Mouse (Mus musculus) stomach, embryonic 14.5 days (tissue): ENCODE results near the gene Magi1. TPM values are rescaled to one million over a fixed set of nuclear protein-coding genes. Genes with fewer than 3 reads are reported as not detected.

Experiments used
- ATAC-seq: fragments of 200-750 bp; cut with Nextera tagmentation; 2 replicates; pipeline ENCODE4 v1.8.0; 2017; ENCODE audit warnings: low read depth, moderate TSS enrichment; ENCODE audit not compliant: insufficient number of reproducible peaks, insufficient read depth, low FRiP score
- H3K27ac ChIP-seq: fragments of 300-500 bp; sonication (generic); 2 replicates; pipeline ENCODE4 v1.5.1; 2014; ENCODE audit warnings: mild to moderate bottlenecking, low read length, moderate library complexity, mixed read lengths
- H3K27me3 ChIP-seq: fragments of 300-500 bp; sonication (generic); 2 replicates; pipeline ENCODE4 v1.6.1; 2014; ENCODE audit warnings: low read length, control low read depth, mixed read lengths; ENCODE audit not compliant: control insufficient read depth, insufficient read depth
- H3K36me3 ChIP-seq: fragments of 300-500 bp; sonication (generic); 2 replicates; pipeline ENCODE4 v1.6.1; 2014; ENCODE audit warnings: mild to moderate bottlenecking, control low read depth, low read length, moderate library complexity, mixed read lengths; ENCODE audit not compliant: control insufficient read depth, insufficient read depth
- H3K4me1 ChIP-seq: fragments of 300-500 bp; sonication (generic); 2 replicates; pipeline ENCODE4 v1.6.1; 2014; ENCODE audit warnings: low read length, control low read depth, mixed read lengths; ENCODE audit not compliant: control insufficient read depth, insufficient read depth
- H3K4me2 ChIP-seq: fragments of 300-500 bp; sonication (generic); replicated peaks from 2 replicates; pipeline ENCODE4 v1.6.1; 2014; ENCODE audit warnings: low read depth, low read length, control low read depth
- H3K4me3 ChIP-seq: fragments of 300-500 bp; sonication (generic); 2 replicates; pipeline ENCODE4 v1.5.1; 2014; ENCODE audit warnings: low read depth, low read length, control low read depth
- H3K9ac ChIP-seq: fragments of 300-500 bp; sonication (generic); replicated peaks from 2 replicates; pipeline ENCODE4 v1.6.1; 2014; ENCODE audit warnings: low read depth, mild to moderate bottlenecking, control low read depth, low read length, moderate library complexity, mixed read lengths
- H3K9me3 ChIP-seq: fragments of 300-500 bp; sonication (generic); 2 replicates; pipeline ENCODE4 v1.6.1; 2016; ENCODE audit warnings: low read depth, low read length, control low read depth; ENCODE audit not compliant: control insufficient read depth
- WGBS: fragments of 180-500 bp; shearing (Covaris S2); extraction: QIAGEN DNeasy Blood & Tissue Kit; methylation state at CpG from one replicate; pipeline ENCODE4 v1.1.7; 2014; 5-methylcytosine and 5-hydroxymethylcytosine counted together
- polyA plus RNA-seq: library from polyadenylated mRNA; unstranded; fragments of >200 nt; fragmentation: Nextera tagmentation; extraction: Ambion mirVana; gene quantifications from 2 replicates; pipeline ENCODE4 v1.2.1, GENCODE M21; 2014

The Magi1 gene
- polyA plus RNA-seq, 1 experiment from 2014 or later: 15.0 TPM

DNA sequence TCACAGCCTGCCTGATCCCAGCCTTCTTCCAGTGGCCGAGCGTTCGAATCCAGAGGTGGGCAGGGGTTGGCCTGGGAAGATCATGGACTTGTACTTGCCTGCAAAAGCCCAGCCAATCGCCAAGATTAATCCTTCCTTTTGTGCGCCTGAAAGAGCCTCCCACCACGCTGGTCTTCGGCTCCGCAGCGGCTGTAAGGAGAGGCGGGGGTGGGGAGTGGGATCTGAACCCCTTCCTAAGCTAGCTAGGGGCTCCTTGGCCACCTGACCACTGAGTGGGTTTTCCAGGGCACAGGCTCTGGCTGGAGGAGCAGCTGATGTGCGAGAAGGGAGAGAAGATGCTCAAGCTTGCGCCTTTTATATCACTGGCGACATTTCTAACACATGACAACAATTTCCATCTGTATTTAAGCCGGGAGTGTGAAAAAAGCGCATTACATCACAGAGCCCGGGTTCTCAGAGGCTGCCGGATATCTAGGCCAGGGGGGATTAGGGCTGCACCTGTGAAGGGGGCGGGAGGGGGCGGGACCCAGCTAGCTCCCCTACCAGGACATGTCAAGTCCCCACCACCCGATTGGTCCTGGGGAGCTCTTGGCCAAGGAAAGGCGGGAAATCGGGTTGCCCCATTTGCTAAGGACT is 370.4 kb downstream of the Magi1 start:
- Histone ChIP-seq H3K4me2 (peak overlapping the region; percentile 44), H3K4me3 (peak overlapping the region; percentile 25), H3K27me3 (no peaks in the 10 kb centered on the region), H3K36me3 (no peaks in the 10 kb centered on the region), H3K9ac (peak overlapping the region; percentile 28; the same call in 1 of the 2 replicates), H3K9me3 (no peaks in the 10 kb centered on the region), H3K27ac (peak overlapping the region; percentile 82), H3K4me1 (peaks cover 18% of the 10 kb centered on the region)
- 5% methylated on average over 22 of the region's 22 CpGs for WGBS
- no peak for ATAC-seq

DNA sequence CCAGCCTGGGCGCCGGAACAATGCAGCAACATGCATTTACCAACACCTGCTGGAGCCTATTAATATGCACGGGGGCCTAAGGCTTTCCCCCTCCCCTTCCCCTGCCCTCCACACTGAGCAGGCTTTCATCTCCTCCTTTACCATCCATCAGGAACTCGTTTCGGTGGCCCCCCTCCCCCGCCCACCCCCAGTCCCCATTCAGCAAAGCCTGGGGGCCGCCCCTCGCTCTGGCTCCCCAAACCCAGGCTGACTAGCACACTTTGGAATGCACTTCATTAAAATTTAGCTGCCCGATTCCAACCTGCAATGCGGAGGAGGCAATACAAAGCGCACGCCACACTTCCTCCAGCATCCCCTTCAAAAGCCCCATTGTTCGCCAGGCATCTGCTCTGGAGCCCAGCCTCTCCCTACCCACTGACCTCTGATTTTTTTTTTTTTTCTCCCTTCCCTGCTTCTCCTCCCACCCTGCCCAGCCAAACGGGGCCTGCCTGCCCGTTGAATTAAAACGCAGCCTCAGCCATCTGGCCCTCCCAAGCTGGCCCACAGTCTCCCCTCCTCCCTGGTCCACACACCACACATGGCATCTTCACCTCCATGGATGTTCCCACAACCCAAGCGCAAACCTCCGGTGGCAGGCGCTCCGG is 371.0 kb downstream of the Magi1 start:
- peaks cover 18% of the 10 kb centered on the region for H3K4me1 ChIP-seq
- H3K4me3 ChIP-seq: peak overlapping the region; percentile 25
- H3K36me3 ChIP-seq: no peaks in the 10 kb centered on the region
- WGBS: 2% methylated on average over 20 of the region's 20 CpGs
- H3K27ac ChIP-seq: peak overlapping the region; percentile 82
- H3K4me2 ChIP-seq: peak overlapping the region; percentile 44
- peak; percentile 83 for ATAC-seq
- H3K27me3 ChIP-seq: no peaks in the 10 kb centered on the region
- H3K9ac ChIP-seq: peak overlapping the region; percentile 28; the same call in 1 of the 2 replicates
- no peaks in the 10 kb centered on the region for H3K9me3 ChIP-seq

DNA sequence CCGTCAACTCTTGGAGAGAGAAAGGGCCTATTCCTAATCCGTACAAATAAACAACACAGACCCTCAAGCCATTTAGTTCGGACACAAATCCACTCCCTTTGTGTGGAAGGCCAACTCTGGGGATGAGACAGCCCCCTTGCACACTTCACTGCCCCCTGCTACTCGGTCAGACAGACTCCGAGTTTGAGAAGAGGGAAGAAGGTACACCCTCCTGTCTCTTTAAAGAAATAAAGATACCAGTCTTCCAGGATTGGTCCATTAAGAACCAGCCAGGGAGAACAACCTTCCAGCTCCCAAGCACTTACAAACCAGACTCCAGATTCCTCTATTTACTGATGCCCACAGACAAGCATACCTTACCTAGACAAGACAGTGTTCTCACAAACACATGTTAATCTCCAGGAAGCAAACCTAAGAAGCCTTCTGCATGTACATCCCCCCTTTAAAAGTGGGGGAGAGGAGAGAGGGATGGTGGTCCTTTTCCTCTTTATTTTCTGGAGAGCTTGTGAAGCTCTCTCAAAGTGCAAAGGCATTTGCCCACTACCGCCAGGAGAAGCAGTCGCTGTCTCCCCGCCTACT is 371.6 kb downstream of the Magi1 start:
- Histone ChIP-seq H3K4me3 (peak overlapping the region; percentile 25), H3K27me3 (no peaks in the 10 kb centered on the region), H3K36me3 (no peaks in the 10 kb centered on the region), H3K9me3 (no peaks in the 10 kb centered on the region), H3K27ac (peak overlapping the region; percentile 10; the same call in 1 of the 2 replicates), H3K9ac (no peak overlapping the region), H3K4me1 (peaks cover 18% of the 10 kb centered on the region), H3K4me2 (peak overlapping the region; percentile 44)
- no peak for ATAC-seq
- WGBS: 18% methylated on average over 8 of the region's 8 CpGs

DNA sequence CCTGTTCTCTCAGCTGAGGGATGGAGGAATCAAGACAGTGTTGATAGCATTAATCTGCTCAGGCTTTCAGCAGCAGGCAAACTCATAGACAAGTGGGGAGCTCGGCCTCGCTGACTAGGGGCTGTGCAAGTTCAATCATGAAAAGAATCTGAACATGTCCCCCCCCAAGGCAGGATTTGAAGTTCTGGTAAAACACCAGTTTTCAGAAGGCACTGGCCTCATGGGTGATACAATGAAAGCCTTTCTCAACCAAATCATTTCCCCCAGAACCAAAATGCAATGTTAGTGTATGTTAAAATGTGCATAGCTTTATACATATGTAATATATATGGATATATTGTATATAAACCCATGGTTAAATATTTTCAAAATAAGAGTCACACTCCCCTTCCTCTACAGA is 372.3 kb downstream of the Magi1 start:
- H3K9me3 ChIP-seq: no peaks in the 10 kb centered on the region
- peaks cover 18% of the 10 kb centered on the region for H3K4me1 ChIP-seq
- no peak overlapping the region; the same call in 1 of the 2 replicates for H3K27ac ChIP-seq
- H3K27me3 ChIP-seq: no peaks in the 10 kb centered on the region
- no peak overlapping the region for H3K4me3 ChIP-seq
- ATAC-seq: no peak
- no peak overlapping the region for H3K9ac ChIP-seq
- H3K4me2 ChIP-seq: no peak overlapping the region
- H3K36me3 ChIP-seq: no peaks in the 10 kb centered on the region
- 42% methylated on average over 2 of the region's 2 CpGs for WGBS

DNA sequence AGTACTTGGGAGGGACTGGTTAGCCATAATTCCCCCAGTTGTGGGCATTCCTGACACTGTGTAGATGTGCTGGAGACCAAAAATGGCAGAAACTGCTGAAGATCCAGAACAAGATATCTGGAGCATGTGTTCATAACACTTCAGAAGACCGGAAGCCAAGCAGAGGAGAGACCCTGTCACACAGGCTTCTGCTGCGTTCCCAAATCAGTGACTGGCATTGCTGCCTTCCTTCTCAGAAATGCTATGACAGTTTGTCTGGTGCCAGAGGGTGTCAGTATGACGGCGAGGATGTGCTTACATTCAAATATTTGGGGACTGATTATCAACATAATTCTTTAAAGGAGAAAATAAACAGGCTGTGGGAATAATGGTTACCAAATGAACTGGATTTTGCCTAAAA is 373.7 kb downstream of the Magi1 start:
- Histone ChIP-seq H3K4me2 (no peak overlapping the region), H3K36me3 (no peaks in the 10 kb centered on the region), H3K4me3 (no peak overlapping the region), H3K4me1 (peaks cover 18% of the 10 kb centered on the region), H3K9me3 (no peaks in the 10 kb centered on the region), H3K27ac (no peak overlapping the region), H3K27me3 (no peaks in the 10 kb centered on the region), H3K9ac (no peak overlapping the region)
- no peak for ATAC-seq
- 86% methylated on average over 4 of the region's 4 CpGs for WGBS

DNA sequence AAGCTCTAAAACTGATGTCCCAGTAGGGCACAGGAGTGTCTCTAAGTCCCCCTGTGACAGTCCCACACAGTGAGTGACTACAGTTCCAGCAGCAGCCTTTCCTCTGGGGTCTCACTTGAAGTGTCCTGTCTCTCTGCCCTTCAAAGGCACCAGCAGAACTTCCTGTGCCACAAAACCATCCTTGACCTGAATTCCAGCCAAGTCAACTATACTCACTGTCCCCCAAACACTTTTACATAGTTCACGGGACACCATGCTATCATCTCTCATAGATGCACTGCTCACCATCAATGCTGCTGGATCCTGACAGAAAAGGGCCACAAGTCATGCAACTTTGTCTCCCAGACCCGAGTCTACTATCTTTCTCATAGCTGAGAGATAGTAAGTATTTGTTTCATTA is 378.7 kb downstream of the Magi1 start:
- H3K9ac ChIP-seq: no peak overlapping the region
- no peaks in the 10 kb centered on the region for H3K27me3 ChIP-seq
- H3K36me3 ChIP-seq: no peaks in the 10 kb centered on the region
- no peaks in the 10 kb centered on the region for H3K9me3 ChIP-seq
- no peak for ATAC-seq
- H3K27ac ChIP-seq: no peak overlapping the region
- H3K4me3 ChIP-seq: no peak overlapping the region
- H3K4me1 ChIP-seq: no peaks in the 10 kb centered on the region
- 78% methylated on average over 2 of the region's 2 CpGs for WGBS
- no peak overlapping the region for H3K4me2 ChIP-seq

DNA sequence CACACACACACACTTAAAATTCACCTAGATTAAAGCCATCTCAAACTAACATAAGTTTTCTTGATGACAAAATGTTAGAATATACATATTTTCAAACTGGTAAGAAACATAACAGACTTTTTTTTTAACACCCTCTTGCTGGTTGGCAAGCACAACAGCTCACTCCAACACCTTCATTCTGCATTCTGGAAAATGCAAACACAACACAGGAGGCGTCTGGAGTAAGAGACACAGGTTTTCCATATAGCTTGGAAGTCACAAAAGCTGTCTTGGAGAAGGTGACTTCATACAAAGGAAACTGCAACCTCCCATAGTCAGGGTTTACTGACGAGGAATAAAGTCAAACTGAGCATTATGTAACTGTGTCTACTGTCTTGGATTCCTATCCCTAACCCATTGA is 381.5 kb downstream of the Magi1 start:
- no peak for ATAC-seq

DNA sequence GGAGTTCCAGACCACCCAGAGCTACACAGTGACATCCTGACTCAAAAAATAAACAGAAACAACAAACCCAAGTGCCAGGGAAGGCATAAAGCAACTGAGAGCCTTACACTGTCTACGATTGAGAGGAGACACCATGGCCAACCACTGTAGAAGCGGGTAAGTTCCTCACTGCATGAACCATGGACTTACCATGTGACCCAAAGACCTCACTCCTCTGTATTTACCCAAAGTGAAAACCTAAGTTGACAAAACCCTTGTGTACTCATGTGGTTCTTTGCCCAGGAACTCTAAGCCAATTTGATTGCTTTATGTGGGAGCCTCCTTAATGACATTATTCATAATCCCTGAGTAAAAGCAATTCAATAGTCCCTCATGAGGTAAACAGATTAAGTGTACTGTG is 382.3 kb downstream of the Magi1 start:
- Histone ChIP-seq H3K27ac (no peak overlapping the region), H3K36me3 (no peaks in the 10 kb centered on the region), H3K4me1 (no peaks in the 10 kb centered on the region), H3K27me3 (no peaks in the 10 kb centered on the region), H3K9ac (no peak overlapping the region), H3K4me3 (no peak overlapping the region), H3K9me3 (no peaks in the 10 kb centered on the region), H3K4me2 (no peak overlapping the region)
- 93% methylated on average over 2 of the region's 2 CpGs for WGBS
- no peak for ATAC-seq

More for the DNA sequence above, 381.5 kb downstream of the Magi1 start:
- 76% methylated on average over 2 of the region's 2 CpGs for WGBS
- no peak overlapping the region for H3K4me3 ChIP-seq
- no peak overlapping the region for H3K9ac ChIP-seq
- H3K36me3 ChIP-seq: no peaks in the 10 kb centered on the region
- no peak overlapping the region for H3K27ac ChIP-seq
- no peaks in the 10 kb centered on the region for H3K9me3 ChIP-seq
- H3K27me3 ChIP-seq: no peaks in the 10 kb centered on the region
- H3K4me2 ChIP-seq: no peak overlapping the region
- H3K4me1 ChIP-seq: no peaks in the 10 kb centered on the region
